Mouse (Mus musculus): ENCODE measurements around the gene Aox1. TPM values are rescaled to one million over a fixed set of nuclear protein-coding genes. Genes with fewer than 3 reads are reported as not detected.

Aox1 gene
- polyA plus RNA-seq, 1 experiment from 2014 or later = 0.07 TPM

DNA sequence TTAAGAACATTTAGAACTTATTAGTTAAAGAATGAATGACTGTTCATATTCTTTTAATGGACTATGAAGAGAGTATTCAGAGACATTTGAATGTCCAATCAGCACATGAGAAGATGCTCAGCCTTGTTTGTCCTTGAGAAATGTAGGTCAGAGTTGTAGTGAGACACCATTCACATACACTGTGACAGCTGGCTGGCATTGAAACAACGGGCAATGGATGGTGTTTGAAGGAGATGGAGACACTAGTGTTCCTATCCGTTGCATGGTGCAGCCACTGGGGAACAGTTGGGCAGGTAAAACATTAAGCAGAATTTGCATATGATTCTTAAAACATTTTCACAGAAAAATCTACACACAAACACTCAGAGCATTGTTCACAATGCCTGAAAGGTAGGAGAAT is 77.3 kb downstream of the Aox1 start:
- WGBS = 80% methylated on average over 2 of the region's 2 CpGs
- no peak overlapping the region for H3K4me2 ChIP-seq
- H3K27me3 ChIP-seq (replicated peaks; ENCODE audit: control insufficient read depth, insufficient read depth, low read length) = no peaks in the 10 kb centered on the region
- DNase-seq (ENCODE audit: low spot score) = no peak
- H3K9ac ChIP-seq (ENCODE audit: low read depth, low read length) = no peak overlapping the region
- H3K4me1 ChIP-seq (replicated peaks; ENCODE audit: control insufficient read depth, insufficient read depth, low read length) = no peaks in the 10 kb centered on the region
- H3K36me3 ChIP-seq (ENCODE audit: control insufficient read depth, insufficient read depth, low read length) = no peaks in the 10 kb centered on the region
- no peak for ATAC-seq (replicated peaks; ENCODE audit: low FRiP score)
- no peak overlapping the region for H3K4me3 ChIP-seq (ENCODE audit: low read depth, low read length)
- no peak overlapping the region for H3K27ac ChIP-seq (ENCODE audit: low read depth, low read length)
- no peaks in the 10 kb centered on the region for H3K9me3 ChIP-seq (ENCODE audit: control insufficient read depth, low read length)

- ATAC-seq (replicated peaks; ENCODE audit: low FRiP score) (no peak), DNase-seq (ENCODE audit: low spot score) (no peak)
- Histone ChIP-seq H3K4me1 (replicated peaks; ENCODE audit: control insufficient read depth, insufficient read depth, low read length) (no peaks in the 10 kb centered on the region), H3K4me3 (ENCODE audit: low read depth, low read length) (no peak overlapping the region), H3K9ac (ENCODE audit: low read depth, low read length) (no peak overlapping the region), H3K36me3 (ENCODE audit: control insufficient read depth, insufficient read depth, low read length) (no peaks in the 10 kb centered on the region), H3K27me3 (replicated peaks; ENCODE audit: control insufficient read depth, insufficient read depth, low read length) (no peaks in the 10 kb centered on the region), H3K9me3 (ENCODE audit: control insufficient read depth, low read length) (no peaks in the 10 kb centered on the region), H3K27ac (ENCODE audit: low read depth, low read length) (no peak overlapping the region), H3K4me2 (no peak overlapping the region)
- 86% methylated on average over 5 of the region's 5 CpGs for WGBS
These were observed 80.5 kb downstream of the Aox1 start for GRCm38 (mm10) chr1:58110241-58110640.

DNA sequence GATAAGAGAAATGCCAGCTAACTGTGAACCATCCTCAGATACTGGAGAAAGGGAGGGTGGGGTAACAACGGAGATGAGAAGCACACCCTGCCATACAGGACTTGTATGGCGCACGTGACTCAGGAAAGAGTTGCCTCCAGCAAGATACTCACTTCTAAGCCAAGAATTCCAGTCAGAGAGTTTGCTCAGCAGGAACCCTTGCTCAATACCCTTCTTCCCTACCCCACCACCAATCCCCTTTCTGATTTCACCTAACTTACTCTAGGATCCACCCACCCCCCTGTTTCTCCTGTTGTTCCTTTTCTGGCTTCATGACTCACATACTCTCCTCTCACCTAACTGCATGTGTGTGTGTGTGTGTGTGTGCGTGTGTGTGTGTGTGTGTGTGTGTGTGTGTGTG is 81.6 kb downstream of the Aox1 start:
- DNase-seq (ENCODE audit: low spot score) = no peak
- 75% methylated on average over 4 of the region's 4 CpGs for WGBS
- H3K4me3 ChIP-seq (ENCODE audit: low read depth, low read length) = no peak overlapping the region
- no peak overlapping the region for H3K4me2 ChIP-seq
- H3K27me3 ChIP-seq (replicated peaks; ENCODE audit: control insufficient read depth, insufficient read depth, low read length) = no peaks in the 10 kb centered on the region
- no peak for ATAC-seq (replicated peaks; ENCODE audit: low FRiP score)
- no peaks in the 10 kb centered on the region for H3K9me3 ChIP-seq (ENCODE audit: control insufficient read depth, low read length)
- H3K36me3 ChIP-seq (ENCODE audit: control insufficient read depth, insufficient read depth, low read length) = no peaks in the 10 kb centered on the region
- H3K9ac ChIP-seq (ENCODE audit: low read depth, low read length) = no peak overlapping the region
- H3K27ac ChIP-seq (ENCODE audit: low read depth, low read length) = no peak overlapping the region
- no peaks in the 10 kb centered on the region for H3K4me1 ChIP-seq (replicated peaks; ENCODE audit: control insufficient read depth, insufficient read depth, low read length)

- WGBS = 14% methylated on average over 11 of the region's 11 CpGs
- H3K4me1 ChIP-seq (replicated peaks; ENCODE audit: control insufficient read depth, insufficient read depth, low read length) = no peaks in the 10 kb centered on the region
- peak; percentile 40 for DNase-seq (ENCODE audit: low spot score)
- H3K4me2 ChIP-seq = no peak within 1 kb of the TSS
- H3K4me3 ChIP-seq (ENCODE audit: low read depth, low read length) = no peak within 1 kb of the TSS
- ATAC-seq (replicated peaks; ENCODE audit: low FRiP score) = no peak
- H3K27ac ChIP-seq (ENCODE audit: low read depth, low read length) = no peak within 1 kb of the TSS
- no peak within 1 kb of the TSS for H3K9ac ChIP-seq (ENCODE audit: low read depth, low read length)
- H3K36me3 ChIP-seq (ENCODE audit: control insufficient read depth, insufficient read depth, low read length) = no peaks in the 10 kb centered on the region
- no peaks in the 10 kb centered on the region for H3K27me3 ChIP-seq (replicated peaks; ENCODE audit: control insufficient read depth, insufficient read depth, low read length)
- no peaks in the 10 kb centered on the region for H3K9me3 ChIP-seq (ENCODE audit: control insufficient read depth, low read length)
These were observed 83.1 kb downstream of the Aox1 start, which contains the start of gene Aox3 for GRCm38 (mm10) chr1:58112880-58113279. Aox3 (plus strand) TSS chr1:58113130.

- no peak for DNase-seq (ENCODE audit: low spot score)
These were observed 83.7 kb downstream of the Aox1 start for GRCm38 (mm10) chr1:58113441-58113840.

GRCm38 (mm10) chr1:58114021-58114560 is 84.4 kb downstream of the Aox1 start:
- no peak overlapping the region for H3K9ac ChIP-seq (ENCODE audit: low read depth, low read length)
- DNase-seq (ENCODE audit: low spot score) (no peak), ATAC-seq (replicated peaks; ENCODE audit: low FRiP score) (no peak)
- no peak overlapping the region for H3K4me3 ChIP-seq (ENCODE audit: low read depth, low read length)
- no peaks in the 10 kb centered on the region for H3K36me3 ChIP-seq (ENCODE audit: control insufficient read depth, insufficient read depth, low read length)
- no peaks in the 10 kb centered on the region for H3K4me1 ChIP-seq (replicated peaks; ENCODE audit: control insufficient read depth, insufficient read depth, low read length)
- H3K27ac ChIP-seq (ENCODE audit: low read depth, low read length) = no peak overlapping the region
- H3K27me3 ChIP-seq (replicated peaks; ENCODE audit: control insufficient read depth, insufficient read depth, low read length) = no peaks in the 10 kb centered on the region
- 66% methylated on average over 6 of the region's 6 CpGs for WGBS
- H3K4me2 ChIP-seq = no peak overlapping the region
- no peaks in the 10 kb centered on the region for H3K9me3 ChIP-seq (ENCODE audit: control insufficient read depth, low read length)

More at GRCm38 (mm10) chr1:58113441-58113840, 83.7 kb downstream of the Aox1 start:
- H3K9ac ChIP-seq (ENCODE audit: low read depth, low read length) = no peak overlapping the region
- no peak overlapping the region for H3K27ac ChIP-seq (ENCODE audit: low read depth, low read length)
- no peak overlapping the region for H3K4me3 ChIP-seq (ENCODE audit: low read depth, low read length)
- H3K9me3 ChIP-seq (ENCODE audit: control insufficient read depth, low read length) = no peaks in the 10 kb centered on the region
- no peaks in the 10 kb centered on the region for H3K4me1 ChIP-seq (replicated peaks; ENCODE audit: control insufficient read depth, insufficient read depth, low read length)
- no peaks in the 10 kb centered on the region for H3K27me3 ChIP-seq (replicated peaks; ENCODE audit: control insufficient read depth, insufficient read depth, low read length)
- H3K36me3 ChIP-seq (ENCODE audit: control insufficient read depth, insufficient read depth, low read length) = no peaks in the 10 kb centered on the region
- no peak overlapping the region for H3K4me2 ChIP-seq
- no peak for ATAC-seq (replicated peaks; ENCODE audit: low FRiP score)

- Histone ChIP-seq H3K36me3 (ENCODE audit: control insufficient read depth, insufficient read depth, low read length) (no peaks in the 10 kb centered on the region), H3K4me3 (ENCODE audit: low read depth, low read length) (no peak overlapping the region), H3K27ac (ENCODE audit: low read depth, low read length) (no peak overlapping the region), H3K9ac (ENCODE audit: low read depth, low read length) (no peak overlapping the region), H3K9me3 (ENCODE audit: control insufficient read depth, low read length) (no peaks in the 10 kb centered on the region), H3K4me2 (no peak overlapping the region), H3K4me1 (replicated peaks; ENCODE audit: control insufficient read depth, insufficient read depth, low read length) (no peaks in the 10 kb centered on the region), H3K27me3 (replicated peaks; ENCODE audit: control insufficient read depth, insufficient read depth, low read length) (no peaks in the 10 kb centered on the region)
- DNase-seq (ENCODE audit: low spot score) (no peak), ATAC-seq (replicated peaks; ENCODE audit: low FRiP score) (no peak)
- WGBS = 69% methylated on average over 12 of the region's 12 CpGs
These were observed 85.1 kb downstream of the Aox1 start for GRCm38 (mm10) chr1:58114666-58115375.

- 72% methylated on average over 3 of the region's 3 CpGs for WGBS
- DNase-seq (ENCODE audit: low spot score) = no peak
- H3K27me3 ChIP-seq (replicated peaks; ENCODE audit: control insufficient read depth, insufficient read depth, low read length) = no peaks in the 10 kb centered on the region
- no peaks in the 10 kb centered on the region for H3K36me3 ChIP-seq (ENCODE audit: control insufficient read depth, insufficient read depth, low read length)
- H3K27ac ChIP-seq (ENCODE audit: low read depth, low read length) = no peak overlapping the region
- no peak overlapping the region for H3K9ac ChIP-seq (ENCODE audit: low read depth, low read length)
- H3K4me3 ChIP-seq (ENCODE audit: low read depth, low read length) = no peak overlapping the region
- no peaks in the 10 kb centered on the region for H3K4me1 ChIP-seq (replicated peaks; ENCODE audit: control insufficient read depth, insufficient read depth, low read length)
- H3K4me2 ChIP-seq = no peak overlapping the region
- no peak for ATAC-seq (replicated peaks; ENCODE audit: low FRiP score)
- H3K9me3 ChIP-seq (ENCODE audit: control insufficient read depth, low read length) = no peaks in the 10 kb centered on the region
These were observed 88.5 kb downstream of the Aox1 start for GRCm38 (mm10) chr1:58118231-58118630.

DNA sequence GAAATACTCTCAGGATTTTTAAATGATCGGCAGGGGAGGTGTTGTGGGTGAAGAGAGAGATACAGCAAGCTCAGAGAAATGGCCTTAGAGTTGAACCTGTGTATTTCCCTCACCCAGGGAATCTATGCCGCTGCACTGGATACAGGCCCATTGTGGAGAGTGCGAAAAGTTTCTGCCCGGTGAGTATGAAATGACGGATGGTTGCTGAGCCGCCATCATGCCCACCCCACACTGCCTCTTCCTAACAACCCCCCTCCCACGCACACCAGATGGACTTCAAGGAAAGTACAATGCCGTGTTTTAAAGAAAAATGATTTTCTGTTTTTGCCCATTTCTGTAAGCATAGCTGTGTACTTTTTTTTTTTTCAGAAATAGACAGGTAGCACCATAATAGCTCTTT is 95.2 kb downstream of the Aox1 start:
- DNase-seq (ENCODE audit: low spot score) (no peak), ATAC-seq (replicated peaks; ENCODE audit: low FRiP score) (no peak)
- no peaks in the 10 kb centered on the region for H3K9me3 ChIP-seq (ENCODE audit: control insufficient read depth, low read length)
- no peaks in the 10 kb centered on the region for H3K27me3 ChIP-seq (replicated peaks; ENCODE audit: control insufficient read depth, insufficient read depth, low read length)
- no peak overlapping the region for H3K4me3 ChIP-seq (ENCODE audit: low read depth, low read length)
- 86% methylated on average over 8 of the region's 8 CpGs for WGBS
- H3K9ac ChIP-seq (ENCODE audit: low read depth, low read length) = no peak overlapping the region
- no peak overlapping the region for H3K4me2 ChIP-seq
- H3K4me1 ChIP-seq (replicated peaks; ENCODE audit: control insufficient read depth, insufficient read depth, low read length) = no peaks in the 10 kb centered on the region
- no peaks in the 10 kb centered on the region for H3K36me3 ChIP-seq (ENCODE audit: control insufficient read depth, insufficient read depth, low read length)
- no peak overlapping the region for H3K27ac ChIP-seq (ENCODE audit: low read depth, low read length)
